Mouse (Mus musculus) kidney, adult 9 months (tissue): Measurements from ENCODE around the gene Ngfr.

Experiments used
- DNase-seq: peaks from one replicate; pipeline ENCODE4 v3.0.0; 2022

Ngfr gene

DNA sequence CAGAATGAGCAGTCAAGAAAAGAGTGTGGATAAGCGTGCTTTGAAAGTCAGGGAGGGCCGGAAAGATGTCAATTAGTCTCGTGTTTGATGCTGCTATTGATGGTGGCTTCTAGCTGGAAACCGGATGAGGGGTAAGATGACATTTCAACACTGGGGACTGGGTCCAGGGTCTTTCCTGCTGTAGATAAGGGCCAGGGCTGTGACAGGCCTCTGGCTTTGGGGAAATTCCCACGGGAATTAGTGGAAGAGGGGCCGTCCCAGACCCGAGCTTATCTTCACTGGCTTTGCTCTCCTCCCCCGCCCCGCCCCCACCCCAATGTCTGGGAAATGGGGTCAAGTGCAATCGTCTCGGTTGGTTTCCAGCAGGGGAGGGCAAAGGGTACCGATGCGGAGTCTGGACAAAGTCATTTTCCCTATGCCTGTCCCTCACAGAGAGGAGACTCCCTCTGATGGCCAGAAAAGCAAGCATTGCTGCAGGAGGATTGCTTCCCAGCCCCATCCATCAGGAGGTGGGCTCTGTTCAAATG is 7.2 kb upstream of the Ngfr start:
- DNase-seq: peak; percentile 12

DNA sequence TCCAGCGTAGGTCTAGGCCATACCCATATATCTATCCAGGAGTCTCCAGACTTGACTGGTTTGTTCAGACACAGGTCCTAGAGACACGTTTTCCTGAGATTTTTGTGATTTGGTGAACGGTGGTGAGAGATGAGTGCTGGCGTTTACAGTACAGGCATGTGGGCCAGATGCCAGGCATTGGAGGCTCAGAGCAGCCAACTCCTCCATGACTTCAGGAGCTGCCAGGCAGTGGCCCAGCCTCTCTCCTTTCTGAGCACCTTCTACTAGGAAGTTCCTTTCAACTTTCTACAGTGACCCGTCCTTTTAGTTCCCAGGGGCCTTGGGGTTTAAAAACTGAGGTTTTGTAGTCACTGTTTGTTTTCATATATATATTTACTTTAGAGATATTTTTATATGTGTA is 6.0 kb upstream of the Ngfr start:
- DNase-seq: no peak

DNA sequence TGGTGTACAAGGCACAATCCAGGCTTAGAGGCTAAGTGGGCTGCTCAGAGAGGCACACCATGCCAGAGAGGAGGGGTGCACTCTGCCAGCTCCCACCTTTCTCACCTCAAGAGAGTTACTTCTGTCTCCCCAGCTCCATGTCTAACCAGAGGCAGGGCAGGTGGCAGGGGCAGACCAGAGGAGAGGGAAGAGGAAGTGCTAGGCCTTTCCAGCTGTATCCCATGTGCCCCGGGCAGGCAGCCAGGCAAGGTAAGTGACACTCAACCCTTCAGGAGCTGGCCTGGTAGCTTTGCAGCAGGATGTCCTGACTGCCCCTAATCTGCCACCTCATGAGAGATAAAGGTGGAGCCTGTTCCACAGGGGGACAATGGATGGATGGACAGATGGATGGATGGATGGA is 5.2 kb upstream of the Ngfr start:
- DNase-seq: no peak

DNA sequence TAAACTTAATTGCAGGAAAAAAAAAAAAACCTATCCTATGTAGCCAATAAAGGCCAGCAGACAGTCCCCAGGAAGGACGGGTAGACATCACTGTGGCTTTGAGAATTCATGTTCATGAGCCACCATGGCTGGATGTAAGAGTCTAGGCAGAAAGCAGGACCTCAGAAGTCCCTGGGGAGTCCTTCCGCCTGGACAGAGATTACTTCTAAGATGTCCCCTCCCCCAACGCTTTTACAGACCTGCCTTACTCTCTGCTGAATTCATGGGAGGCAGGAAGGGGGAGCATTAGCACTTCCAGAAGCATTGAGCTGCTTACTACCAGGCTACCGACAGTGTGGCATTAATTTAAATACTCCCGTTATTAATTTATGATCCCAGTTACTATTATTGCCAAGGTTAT is 1.7 kb upstream of the Ngfr start:
- DNase-seq: no peak

DNA sequence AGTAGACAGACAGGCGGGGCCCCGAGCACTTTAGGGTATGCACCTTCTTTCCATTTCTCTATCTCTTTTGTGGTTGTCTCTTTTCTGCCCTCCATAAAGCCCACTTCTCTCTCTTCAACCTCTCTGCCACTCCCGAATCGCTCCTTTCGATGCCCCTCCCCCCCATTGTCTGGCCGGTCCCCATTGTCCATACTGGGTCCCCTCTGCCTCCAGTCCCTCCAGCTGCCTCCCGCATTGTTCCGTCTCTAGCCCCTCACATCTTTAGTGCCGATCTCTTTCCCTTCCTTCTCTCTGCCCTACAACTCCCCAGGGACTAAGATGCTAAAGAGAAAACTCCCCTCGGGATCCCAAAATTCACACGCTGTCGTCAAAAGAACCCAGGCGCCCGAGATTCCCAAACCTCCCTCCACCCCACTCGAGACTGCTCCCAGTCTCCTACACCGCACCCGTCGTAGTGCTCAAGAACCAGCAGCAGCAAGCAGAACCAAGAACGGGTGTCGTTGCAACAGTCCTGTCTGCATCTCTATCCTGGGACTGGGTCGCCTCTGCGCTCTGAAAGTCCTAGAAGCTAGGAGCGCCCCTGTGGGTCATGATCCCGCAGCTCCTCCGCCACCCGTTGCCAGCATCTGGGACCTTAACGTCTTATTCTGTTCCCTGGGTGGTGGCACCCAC is 648 bp downstream of the Ngfr start:
- DNase-seq: no peak

DNA sequence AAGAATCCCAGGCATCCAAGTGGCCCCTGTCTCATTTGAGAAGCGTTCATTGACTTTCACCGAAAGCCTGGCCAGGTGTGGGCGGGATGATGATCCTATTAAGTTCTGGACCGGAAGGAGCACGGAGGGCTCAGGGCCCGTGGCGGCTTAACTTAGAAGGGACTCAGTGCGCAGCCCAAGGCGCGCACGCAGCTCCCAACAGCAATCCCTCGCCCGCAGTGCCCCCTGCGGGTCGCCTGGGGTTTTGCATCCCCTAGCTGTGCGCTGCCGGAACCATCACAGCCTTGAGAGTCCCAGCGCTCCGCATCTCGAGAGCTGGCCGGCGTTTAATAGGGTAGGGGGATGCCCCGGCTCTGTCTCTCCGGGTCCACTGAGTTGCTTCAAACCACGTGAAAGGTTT is 1.4 kb downstream of the Ngfr start:
- peak; percentile 85 for DNase-seq

DNA sequence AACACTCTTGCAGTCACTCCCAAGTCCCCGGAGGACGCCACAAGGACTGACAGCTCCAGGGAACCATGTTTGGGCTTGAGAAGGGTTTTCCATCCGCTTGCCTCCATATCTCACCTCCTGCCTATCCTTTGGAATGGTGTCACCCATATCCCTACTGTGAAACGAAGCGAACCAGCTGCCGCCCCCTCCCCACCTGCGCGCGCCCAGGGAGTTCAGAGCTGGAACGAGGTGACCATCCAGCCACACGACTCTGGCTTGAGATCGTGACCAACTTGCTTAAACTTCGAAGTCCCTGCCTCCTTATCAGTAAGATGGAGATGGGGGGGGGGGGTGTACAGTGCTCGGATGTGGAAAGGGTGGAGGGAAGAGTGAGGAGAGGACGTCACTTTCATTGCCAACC is 1.9 kb downstream of the Ngfr start:
- DNase-seq: no peak

DNA sequence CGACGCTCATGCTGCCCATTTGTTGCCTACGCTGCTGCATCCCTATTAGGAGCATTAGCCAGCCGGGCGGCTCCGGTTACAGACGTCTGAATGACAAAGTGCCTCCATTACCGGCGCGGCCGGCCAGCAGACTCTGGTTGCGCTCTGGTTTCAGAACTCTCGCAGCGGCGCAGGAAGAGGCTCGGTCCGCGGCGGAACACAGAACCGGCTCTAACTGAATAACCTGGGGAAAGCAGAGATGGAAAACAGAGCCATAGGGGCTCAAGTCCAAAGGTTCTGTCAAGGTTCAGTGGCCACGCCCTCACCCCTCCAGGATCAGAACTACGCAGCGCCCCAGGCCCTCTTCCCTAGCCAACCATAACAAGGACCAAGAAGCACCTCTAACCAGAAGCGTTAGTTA is 2.3 kb downstream of the Ngfr start:
- peak; percentile 88 for DNase-seq

DNA sequence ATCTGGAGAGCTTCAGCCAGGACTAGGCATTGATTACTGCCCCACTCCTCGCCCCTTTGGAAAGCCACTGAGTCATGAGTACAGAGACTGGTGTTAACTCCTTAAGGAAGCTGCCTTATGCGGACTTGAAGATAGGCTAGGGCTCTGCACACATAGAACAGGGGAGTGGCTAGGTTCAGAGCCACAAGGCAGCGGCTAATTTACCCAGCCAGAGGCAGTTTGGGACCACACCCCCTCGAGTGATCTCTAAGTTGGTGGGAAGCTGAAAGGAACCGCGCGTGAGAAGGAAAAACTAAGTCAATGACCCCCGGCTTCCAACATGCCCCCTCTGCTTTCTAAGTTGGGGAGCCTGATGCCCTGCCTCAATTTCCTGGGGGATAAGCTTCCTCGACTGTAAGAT is 2.9 kb downstream of the Ngfr start:
- DNase-seq: no peak

DNA sequence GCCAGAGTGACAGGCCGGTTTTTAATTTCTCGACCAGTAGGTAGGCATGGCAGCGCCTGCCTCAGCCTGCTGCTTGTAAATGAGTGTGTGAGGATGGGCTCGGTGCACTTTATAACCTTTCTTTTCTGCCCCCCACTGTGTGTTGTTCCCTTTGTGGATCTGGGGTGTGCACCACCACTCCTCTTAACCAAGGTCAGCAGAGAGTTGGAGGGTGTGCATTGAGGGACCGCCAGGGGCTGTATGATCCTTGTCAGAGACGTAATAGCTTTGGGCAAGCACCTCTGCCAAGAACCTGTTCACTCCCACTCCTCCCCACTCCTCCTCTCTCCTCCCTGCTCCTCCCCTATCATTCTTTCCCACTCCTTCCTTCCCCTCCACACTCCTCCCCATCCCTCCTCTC is 4.1 kb downstream of the Ngfr start:
- DNase-seq: no peak

DNA sequence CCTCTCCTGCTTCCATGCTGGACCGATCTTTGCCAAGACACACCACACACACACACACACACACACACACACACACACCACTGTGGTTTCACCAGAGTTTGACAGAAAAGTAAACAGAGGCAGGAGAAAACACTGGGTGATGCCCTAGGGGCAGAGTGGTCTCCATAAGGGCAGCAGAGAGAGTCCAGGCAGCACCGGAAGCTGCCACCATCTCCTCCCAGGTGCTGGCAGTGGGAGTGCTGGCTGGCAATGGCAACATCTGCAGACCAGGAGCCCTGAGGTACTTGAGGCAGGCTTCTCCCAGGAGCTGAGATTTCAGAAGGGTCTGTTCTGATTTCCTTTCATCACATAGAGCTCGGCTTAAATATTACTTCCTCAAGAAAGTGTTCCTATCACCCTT is 5.3 kb downstream of the Ngfr start:
- no peak for DNase-seq

DNA sequence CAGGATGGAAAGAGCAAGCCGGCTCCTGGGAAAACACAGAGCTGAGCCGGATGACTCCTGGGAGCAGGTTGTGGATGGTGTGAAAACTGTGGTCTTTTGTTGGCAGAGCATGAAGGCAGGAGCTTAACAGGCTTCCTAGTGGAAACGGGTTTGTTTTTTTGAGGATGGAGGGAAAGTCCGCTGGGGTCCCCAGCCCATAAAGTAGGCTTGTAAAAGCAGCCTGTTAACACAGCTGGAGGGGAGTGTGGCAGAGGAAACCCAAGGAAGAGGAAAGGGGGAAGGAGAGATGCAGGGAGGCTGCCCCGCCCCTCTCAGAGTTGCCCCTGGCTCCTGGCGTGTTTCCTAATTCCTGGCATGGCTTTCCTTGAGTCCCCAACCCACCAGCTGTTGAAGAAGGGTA is 8.1 kb downstream of the Ngfr start:
- no peak for DNase-seq

DNA sequence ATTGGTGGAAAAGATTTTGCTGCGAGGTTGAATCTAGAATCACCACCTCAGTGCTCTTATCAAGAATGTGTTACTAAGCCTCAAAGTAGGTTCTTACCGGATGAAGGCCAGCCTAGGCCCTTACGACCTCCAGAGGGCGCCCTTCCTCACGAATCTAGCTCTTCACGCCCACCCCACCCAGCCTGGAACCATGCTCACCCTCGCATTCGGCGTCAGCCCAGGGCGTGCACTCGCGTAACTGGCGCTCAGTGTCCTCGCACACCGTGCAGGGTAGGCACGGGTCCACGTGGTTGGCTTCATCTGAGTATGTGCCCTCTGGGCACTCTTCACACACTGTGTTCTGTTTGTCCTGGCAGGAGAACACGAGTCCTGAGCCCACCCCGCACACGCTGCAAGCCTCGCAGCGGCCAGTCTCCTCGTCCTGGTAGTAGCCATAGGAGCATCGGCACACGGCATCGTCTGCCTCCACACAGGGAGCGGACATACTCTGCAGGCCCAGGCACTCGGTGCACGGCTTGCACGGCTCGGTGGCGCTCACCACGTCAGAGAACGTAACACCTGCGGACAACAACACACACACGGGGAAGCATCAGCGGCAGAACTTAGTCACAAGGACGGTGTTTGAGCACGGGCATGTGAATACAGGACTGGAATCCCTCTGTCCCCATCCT is 9.6 kb downstream of the Ngfr start:
- no peak for DNase-seq

DNA sequence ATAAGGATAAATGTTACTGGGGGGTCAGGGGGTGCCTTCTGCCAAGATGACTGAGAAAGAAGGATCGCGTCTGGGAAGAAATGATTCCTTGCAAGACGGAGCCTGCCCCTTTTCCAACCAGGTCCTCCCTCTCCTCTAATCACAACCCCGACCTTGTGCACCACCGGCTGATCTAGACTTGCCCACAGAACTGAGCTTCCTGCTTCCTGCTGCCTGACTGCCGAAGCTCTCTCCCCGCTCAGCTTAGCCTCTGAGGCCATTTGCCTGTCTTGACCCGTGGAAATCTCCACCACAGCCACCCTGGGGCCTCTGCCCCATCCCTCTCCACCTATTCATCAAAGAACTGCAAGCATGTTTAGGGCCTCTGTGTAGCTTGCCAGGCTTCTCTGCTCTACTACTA is 11.2 kb downstream of the Ngfr start:
- no peak for DNase-seq

DNA sequence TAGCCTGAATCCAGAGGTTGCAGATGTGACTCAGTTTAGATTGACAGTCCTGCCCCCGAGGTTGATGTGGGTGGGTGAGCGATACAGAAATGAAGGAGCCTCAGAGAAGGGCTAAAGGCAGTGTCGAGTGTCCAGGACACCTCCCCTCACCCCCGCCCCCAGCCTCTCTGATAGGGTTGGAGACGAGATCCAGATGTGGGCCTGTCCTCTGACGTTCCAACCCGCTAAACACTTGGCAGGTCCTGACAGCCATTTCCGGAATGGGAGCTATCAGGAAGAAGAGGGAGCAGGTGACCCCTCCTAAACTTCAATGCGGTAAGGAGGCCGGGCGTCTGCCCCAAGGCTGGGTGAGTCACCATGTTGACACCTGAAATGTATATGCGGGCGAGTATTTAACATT is 11.7 kb downstream of the Ngfr start:
- DNase-seq: no peak

DNA sequence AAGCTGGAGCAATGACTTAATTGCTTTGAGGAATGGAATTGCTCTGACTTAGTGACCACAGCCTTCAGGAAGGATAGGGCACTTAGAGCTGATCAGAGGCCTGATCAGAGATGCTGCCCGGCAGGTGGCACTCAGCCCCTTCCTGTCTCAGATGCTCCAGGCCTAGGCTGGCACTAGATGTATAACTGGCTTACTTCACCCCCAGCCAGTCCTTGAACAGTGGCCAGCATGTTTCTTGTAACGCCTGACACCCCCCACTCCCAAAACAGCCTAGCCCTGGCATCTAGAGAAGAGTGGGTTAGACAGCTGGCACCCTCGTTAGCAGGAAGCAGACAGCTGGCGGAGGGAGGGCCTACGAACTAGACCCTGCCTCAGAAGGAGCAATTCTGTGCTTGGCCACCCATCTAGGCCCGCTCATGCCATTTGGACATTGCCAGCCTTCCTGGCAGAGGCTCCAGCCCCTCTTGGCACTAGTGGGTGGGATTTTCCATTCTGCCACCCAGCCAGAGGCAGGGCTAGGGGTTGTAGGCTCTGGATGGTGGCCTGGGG is 12.7 kb downstream of the Ngfr start:
- no peak for DNase-seq

DNA sequence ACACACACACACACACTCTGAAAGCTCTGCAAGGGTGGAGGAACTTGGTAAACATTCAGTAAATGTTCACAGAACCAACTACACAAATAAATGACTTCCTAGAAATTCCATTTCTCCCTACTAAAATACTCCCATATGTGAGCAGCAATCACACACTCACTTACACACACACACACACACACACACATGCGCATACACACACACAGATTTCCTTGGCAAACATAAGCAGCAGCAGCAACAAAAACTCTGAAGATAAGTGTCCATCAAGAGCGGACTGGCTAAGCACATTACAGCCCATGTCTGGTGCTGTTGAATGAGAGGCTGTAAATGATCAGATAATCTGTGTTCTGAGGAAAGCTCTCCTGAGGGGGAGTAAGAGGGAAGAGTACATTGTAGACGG is 15.3 kb downstream of the Ngfr start:
- no peak for DNase-seq

DNA sequence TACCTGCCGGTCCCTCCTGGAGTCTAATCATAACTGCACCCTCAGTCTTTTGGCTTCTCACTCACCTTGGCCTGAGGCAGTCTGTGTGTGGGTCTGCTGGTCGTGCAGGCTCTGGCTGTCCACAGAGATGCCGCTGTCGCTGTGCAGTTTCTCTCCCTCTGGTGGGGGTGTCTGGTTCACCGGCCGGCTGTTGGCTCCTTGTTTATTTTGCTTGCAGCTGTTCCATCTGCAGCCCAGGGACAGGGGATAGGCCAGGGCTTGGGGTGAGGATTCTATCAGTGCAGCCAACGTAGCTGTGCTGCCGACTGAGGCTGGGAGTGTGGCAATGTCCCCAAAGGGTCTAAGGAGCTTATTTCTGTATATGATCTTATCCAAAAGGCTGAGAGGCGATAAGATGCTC is 15.8 kb downstream of the Ngfr start:
- DNase-seq: no peak

DNA sequence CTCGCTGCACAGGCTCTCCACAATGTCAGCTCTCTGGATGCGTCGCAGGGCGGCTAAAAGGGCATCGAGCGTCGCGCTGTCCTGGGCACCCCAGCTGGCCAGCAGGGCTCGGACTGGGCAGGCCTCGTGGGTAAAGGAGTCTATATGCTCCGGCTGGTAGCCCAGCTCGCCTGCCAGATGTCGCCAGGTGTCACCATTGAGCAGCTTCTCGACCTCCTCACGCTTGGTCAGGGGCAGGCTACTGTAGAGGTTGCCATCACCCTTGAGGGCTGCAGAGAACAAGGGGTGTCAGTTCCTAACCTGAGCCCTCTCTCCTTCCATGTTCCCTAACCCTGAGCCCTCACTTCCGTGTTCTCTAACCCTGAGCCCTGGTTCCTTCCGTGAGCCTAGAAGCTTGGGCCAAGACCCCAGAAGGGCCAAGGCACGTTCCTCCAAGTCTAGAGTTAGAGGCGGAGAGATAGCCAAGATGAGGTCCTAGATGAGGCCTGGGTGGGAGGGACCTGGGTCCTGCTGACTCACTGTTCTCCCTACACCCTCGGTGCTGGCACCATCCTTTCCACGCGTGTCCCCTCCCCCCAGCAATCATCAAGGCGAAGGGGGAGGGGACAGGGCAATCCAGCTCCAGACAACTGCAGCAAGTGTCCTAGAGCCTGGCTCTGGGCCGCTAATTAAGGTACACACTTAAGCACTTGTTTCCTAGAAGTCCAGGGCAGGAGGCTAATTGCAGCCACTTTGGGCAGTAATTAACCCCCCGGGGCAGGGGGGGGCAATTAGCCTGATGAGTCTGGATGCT is 16.5 kb downstream of the Ngfr start:
- DNase-seq: no peak

DNA sequence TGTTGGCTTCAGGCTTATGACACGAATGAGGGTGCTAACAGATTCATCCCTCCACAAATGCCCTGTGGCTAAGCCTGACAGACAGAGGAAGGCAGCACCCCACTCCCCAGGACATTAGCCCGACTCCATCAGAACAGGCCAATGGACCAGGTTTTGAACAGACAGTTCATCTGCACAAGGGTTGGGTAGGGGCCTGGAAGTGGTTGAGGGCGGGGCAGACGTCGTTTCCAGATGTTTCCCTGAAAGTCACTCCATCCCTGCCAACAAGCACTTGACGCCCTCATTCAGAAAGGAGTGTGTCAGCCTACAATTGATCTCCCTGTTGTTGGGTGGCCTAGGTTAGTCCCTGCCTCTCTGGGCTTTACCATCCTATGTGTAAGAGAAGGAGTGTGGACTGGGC is 17.6 kb downstream of the Ngfr start:
- DNase-seq: no peak

DNA sequence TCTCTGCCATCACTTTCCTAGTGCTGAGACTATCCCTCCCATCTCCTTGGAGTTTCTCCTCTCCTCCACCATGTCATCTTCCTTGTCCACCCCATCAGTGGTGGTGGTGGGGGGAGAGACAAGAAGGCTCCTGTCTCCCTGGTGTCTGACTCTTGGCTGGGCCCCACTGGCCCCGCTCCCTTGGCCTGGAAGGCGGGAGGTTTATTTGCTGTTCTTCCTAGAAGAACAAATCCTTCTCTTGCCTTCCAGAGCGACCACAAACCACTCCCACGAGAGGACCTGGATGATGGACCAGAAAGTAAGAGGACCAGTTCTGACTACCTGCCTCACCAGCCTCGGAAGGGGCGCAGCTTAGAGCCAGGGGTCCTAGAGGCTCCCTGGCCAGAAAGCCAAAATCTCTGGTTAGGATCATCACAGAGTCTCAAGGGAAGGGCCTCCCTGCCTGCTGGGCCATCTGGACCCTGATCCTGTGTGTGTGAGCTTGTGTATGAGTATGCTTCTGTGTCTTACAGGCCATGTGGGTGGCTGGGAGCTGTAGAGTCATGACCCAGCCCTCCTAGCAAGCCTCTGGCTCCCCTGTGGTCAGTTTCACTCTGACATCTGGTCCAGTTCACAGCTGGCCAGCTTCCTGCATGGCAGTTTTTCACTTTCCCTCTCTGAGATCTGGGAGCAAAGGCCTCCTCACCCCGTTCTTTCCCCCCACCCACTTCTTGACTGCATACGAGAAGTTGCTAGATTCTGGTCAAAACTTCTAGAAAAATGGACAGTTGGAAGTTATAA is 19.4 kb downstream of the Ngfr start:
- no peak for DNase-seq

DNA sequence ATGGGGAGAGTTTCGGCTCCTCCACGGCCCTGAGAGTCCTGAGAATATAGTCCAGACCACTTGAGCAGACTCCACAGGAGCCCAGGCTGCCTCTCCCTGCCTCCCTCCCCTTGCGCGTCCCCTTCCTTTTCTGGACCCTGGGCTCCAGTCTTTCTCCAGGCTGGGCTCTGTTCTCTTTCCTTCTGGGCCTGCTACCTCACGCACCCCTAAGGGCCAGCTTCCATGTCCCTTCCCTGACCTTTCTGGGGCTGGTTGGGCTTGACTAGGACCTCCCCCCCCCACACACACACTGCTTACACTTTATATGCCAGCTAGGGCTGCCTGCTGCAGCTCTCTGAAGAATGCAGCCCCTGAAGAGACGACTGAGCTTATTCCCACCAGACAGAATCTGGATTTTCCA is 20.2 kb downstream of the Ngfr start:
- DNase-seq: no peak

DNA sequence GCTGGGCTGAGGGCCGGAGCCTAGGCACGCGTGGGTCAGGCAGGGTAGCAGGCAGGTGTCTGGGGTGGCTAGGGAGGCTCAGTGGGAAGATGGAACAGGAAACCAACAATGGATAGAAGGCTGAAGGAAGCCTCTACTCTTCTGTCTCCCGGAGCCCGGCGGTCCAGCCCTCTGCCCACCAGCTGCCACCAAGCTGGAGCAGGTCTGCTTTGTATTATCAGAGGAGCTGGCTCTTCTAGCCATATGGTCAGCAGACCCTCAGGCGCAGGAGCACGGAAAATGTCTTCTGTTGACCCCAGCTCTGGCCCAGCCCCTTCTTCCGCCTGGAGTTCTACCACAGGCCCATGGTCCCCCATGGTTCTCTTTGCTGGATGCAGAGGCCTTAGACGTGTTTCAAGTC is 22.2 kb downstream of the Ngfr start:
- DNase-seq: no peak
